Mouse (Mus musculus): ENCODE measurements around the gene Tmem221.

GRCm38 (mm10) chr8:71521634-71522033 is 37.0 kb downstream of the Tmem221 start:
- TF ChIP-seq CTCF (IDR thresholded peaks at IDR 0.05; ENCODE audit: extremely low read depth, insufficient read depth, low read length) (peak; percentile 88), POLR2A (IDR thresholded peaks at IDR 0.05; ENCODE audit: extremely low read depth, insufficient read depth, low read length) (no peak)
